Mouse (Mus musculus) cerebellum, postnatal 4 days (tissue): ENCODE results near the gene Ccdc170.
"Not testable (repeated sequence)": the region's sequence is repeated elsewhere in the genome, so short reads cannot be mapped to it uniquely, and the experiment has no call there.

Experiments used
- DNase-seq, 2 experiments: peaks; one replicate each; pipeline ENCODE4 v3.0.0; 2022; ENCODE audit warnings: low spot score in 2 of 2, mixed read lengths in 1 of 2

The Ccdc170 gene

GRCm38 (mm10) chr10:4598916-4599315 lies 116.6 kb downstream of the Ccdc170 start:
- DNase-seq, result no peak

- no peak for DNase-seq
Observed at GRCm38 (mm10) chr10:4599591-4599990, 117.3 kb downstream of the Ccdc170 start.

- no peak for DNase-seq
Observed at GRCm38 (mm10) chr10:4600796-4601474, 118.6 kb downstream of the Ccdc170 start.

GRCm38 (mm10) chr10:4601612-4602011 lies 119.3 kb downstream of the Ccdc170 start:
- not testable (repeated sequence) for DNase-seq

- no peak for DNase-seq
Observed at GRCm38 (mm10) chr10:4602466-4602865, 120.2 kb downstream of the Ccdc170 start.

GRCm38 (mm10) chr10:4604527-4605209 lies 122.4 kb downstream of the Ccdc170 start:
- DNase-seq, result no peak

- DNase-seq, result no peak
Observed at GRCm38 (mm10) chr10:4610234-4610633, 127.9 kb downstream of the Ccdc170 start.

- DNase-seq, result no peak
Observed at GRCm38 (mm10) chr10:4611386-4612155, 129.3 kb downstream of the Ccdc170 start, which contains the start of gene Esr1. Gene Esr1 (plus strand): TSS chr10:4611593.
